Comparison of ENCODE assay signal across 7 mouse cellular contexts in genomic region chr5:114738707-114739241, GRCm38 (mm10). TPM values are rescaled to one million over a fixed set of nuclear protein-coding genes. Genes with fewer than 3 reads are reported as not detected.
DNase-seq lines count a peak whose midpoint lies in the region; ATAC-seq and TF ChIP-seq lines count a peak whose summit lies in the region.

No protein-coding gene starts in this region.

- no peak for TF ChIP-seq CTCF in bone marrow, adult 2 months (IDR thresholded peaks at IDR 0.05; ENCODE audit: control insufficient read depth, insufficient read depth, low read length)

- H3K27ac ChIP-seq in bone marrow, adult 2 months (ENCODE audit: control insufficient read depth, insufficient read depth, low read depth, low read length, poor library complexity): no peak overlapping the region
- peak overlapping the region; percentile 51 to 70; a peak in 3 of 4 replicates for H3K27ac ChIP-seq in heart, embryonic 14.5 days (replicated peaks in 1 of 2; ENCODE audit: control insufficient read depth in 1 of 2, insufficient read depth in 1 of 2, low read depth in 2 of 2, low read length in 2 of 2)
- no peak overlapping the region for H3K27ac ChIP-seq in liver, embryonic 15.5 days (replicated peaks)

- TF ChIP-seq POLR2A in bone marrow, adult 2 months (IDR thresholded peaks at IDR 0.05; ENCODE audit: borderline replicate concordance, control insufficient read depth, low read depth, low read length): 0 out of 2 replicates have a peak, but pooled peaks have one; percentile 27

- no peak overlapping the region for H3K9ac ChIP-seq in heart, embryonic 14.5 days (ENCODE audit: low read length)
- H3K9ac ChIP-seq in liver, embryonic 15.5 days: no peak overlapping the region

- no peak overlapping the region for H3K4me3 ChIP-seq in bone marrow, adult 2 months (replicated peaks; ENCODE audit: control insufficient read depth, low read depth, low read length)
- no peak overlapping the region for H3K4me3 ChIP-seq in heart, embryonic 14.5 days (ENCODE audit: control insufficient read depth in 1 of 2, insufficient read depth in 1 of 2, low read depth in 1 of 2, low read length in 2 of 2)
- no peak overlapping the region for H3K4me3 ChIP-seq in liver, embryonic 15.5 days (replicated peaks)

- ATAC-seq in heart, embryonic 14.5 days (ENCODE audit: insufficient number of reproducible peaks, insufficient read depth, low FRiP score, low read depth): peak; percentile 22
- ATAC-seq in liver, embryonic 15.5 days (ENCODE audit: insufficient read depth): peak; percentile 51; the same call in 1 of the 2 replicates

- H3K27me3 ChIP-seq in heart, embryonic 14.5 days (ENCODE audit: control insufficient read depth, insufficient read depth, low read length): no peaks in the 10 kb centered on the region
- H3K27me3 ChIP-seq in liver, embryonic 15.5 days: no peaks in the 10 kb centered on the region

- WGBS in bone marrow, adult 2 months: 76% methylated on average over 12 of the region's 12 CpGs
- 74% methylated on average over 12 of the region's 12 CpGs for WGBS in heart, embryonic 14.5 days
- 76% methylated on average over 12 of the region's 12 CpGs for WGBS in liver, embryonic 15.5 days (ENCODE audit: insufficient replicate concordance)

- H3K4me1 ChIP-seq in bone marrow, adult 2 months (ENCODE audit: control insufficient read depth, insufficient read depth, low read length): no peaks in the 10 kb centered on the region
- H3K4me1 ChIP-seq in heart, embryonic 14.5 days (ENCODE audit: control insufficient read depth in 2 of 2, insufficient read depth in 2 of 2, low read length in 2 of 2): peaks cover 16 to 31% of the 10 kb centered on the region in 2 experiments
- peaks cover 6% of the 10 kb centered on the region; the same call in 1 of the 2 replicates for H3K4me1 ChIP-seq in liver, embryonic 15.5 days (replicated peaks)

- no peak overlapping the region for H3K4me2 ChIP-seq in heart, embryonic 14.5 days (ENCODE audit: low read length)
- H3K4me2 ChIP-seq in liver, embryonic 15.5 days: no peak overlapping the region

- H3K9me3 ChIP-seq in heart, embryonic 14.5 days (ENCODE audit: control insufficient read depth, low read length): no peaks in the 10 kb centered on the region
- no peaks in the 10 kb centered on the region for H3K9me3 ChIP-seq in liver, embryonic 15.5 days (replicated peaks)

- H3K36me3 ChIP-seq in heart, embryonic 14.5 days (ENCODE audit: control insufficient read depth, insufficient read depth, low read length): peaks cover 92% of the 10 kb centered on the region
- H3K36me3 ChIP-seq in liver, embryonic 15.5 days (replicated peaks): peaks cover 94% of the 10 kb centered on the region

- DNase-seq in cerebellum, postnatal 10 days: peak; percentile 70 to 73
- no peak for DNase-seq in ovary, adult 18-20 months (ENCODE audit: low spot score)
- no peak for DNase-seq in frontal cortex, postnatal 36 days (ENCODE audit: low spot score in 2 of 2)
- no peak for DNase-seq in thymus, postnatal 0 days (ENCODE audit: low spot score)

RNA-seq across cellular contexts. Expression of gene Tchp, which starts 31.2 kb away (rescaled TPM):
- polyA plus RNA-seq in bone marrow, adult 2 months (2011; ENCODE audit: insufficient read depth, insufficient read length, low replicate concordance, missing spikeins): 15.5 and 23.5 TPM in 2 replicates
- polyA plus RNA-seq in heart, embryonic 14.5 days (2014; fragmentation: Nextera tagmentation; extraction: Ambion mirVana): 6.8 and 8.0 TPM in 2 replicates
- polyA plus RNA-seq in liver, embryonic 15.5 days (2015; fragmentation: Nextera tagmentation; extraction: Ambion mirVana): 2.9 and 3.2 TPM in 2 replicates
- 9.8 and 10.8 TPM in 2 replicates for polyA plus RNA-seq in thymus, postnatal 0 days (2015; fragmentation: Nextera tagmentation; extraction: Ambion mirVana)

RNA-seq across cellular contexts. Expression of gene Ankrd13a, which starts 35.7 kb away (rescaled TPM):
- polyA plus RNA-seq in bone marrow, adult 2 months (2011; ENCODE audit: insufficient read depth, insufficient read length, low replicate concordance, missing spikeins): 60.5 and 99.2 TPM in 2 replicates
- 41.2 and 42.3 TPM in 2 replicates for polyA plus RNA-seq in heart, embryonic 14.5 days (2014; fragmentation: Nextera tagmentation; extraction: Ambion mirVana)
- polyA plus RNA-seq in liver, embryonic 15.5 days (2015; fragmentation: Nextera tagmentation; extraction: Ambion mirVana): 41.0 and 42.8 TPM in 2 replicates
- 80.3 and 86.3 TPM in 2 replicates for polyA plus RNA-seq in thymus, postnatal 0 days (2015; fragmentation: Nextera tagmentation; extraction: Ambion mirVana)

RNA-seq across cellular contexts. Expression of gene Git2, which starts 36.5 kb away (rescaled TPM):
- polyA plus RNA-seq in bone marrow, adult 2 months (2011; ENCODE audit: insufficient read depth, insufficient read length, low replicate concordance, missing spikeins): 33.6 and 52.4 TPM in 2 replicates
- 32.6 TPM in 2 replicates for polyA plus RNA-seq in heart, embryonic 14.5 days (2014; fragmentation: Nextera tagmentation; extraction: Ambion mirVana)
- 16.3 and 16.5 TPM in 2 replicates for polyA plus RNA-seq in liver, embryonic 15.5 days (2015; fragmentation: Nextera tagmentation; extraction: Ambion mirVana)
- 72.3 and 75.1 TPM in 2 replicates for polyA plus RNA-seq in thymus, postnatal 0 days (2015; fragmentation: Nextera tagmentation; extraction: Ambion mirVana)

RNA-seq across cellular contexts. Expression of gene Gltp, which starts 48.0 kb away (rescaled TPM):
- polyA plus RNA-seq in bone marrow, adult 2 months (2011; ENCODE audit: insufficient read depth, insufficient read length, low replicate concordance, missing spikeins): 28.3 and 33.5 TPM in 2 replicates
- 39.1 and 40.6 TPM in 2 replicates for polyA plus RNA-seq in heart, embryonic 14.5 days (2014; fragmentation: Nextera tagmentation; extraction: Ambion mirVana)
- 36.2 and 36.8 TPM in 2 replicates for polyA plus RNA-seq in liver, embryonic 15.5 days (2015; fragmentation: Nextera tagmentation; extraction: Ambion mirVana)
- polyA plus RNA-seq in thymus, postnatal 0 days (2015; fragmentation: Nextera tagmentation; extraction: Ambion mirVana): 134 and 147 TPM in 2 replicates

Comparison
In these comparisons a context has a peak if more than half of its experiments do, and no peak if none do; other contexts are left out.
1. H3K27ac ChIP-seq: peak in heart, embryonic 14.5 days (2 of 2); none in bone marrow, adult 2 months (single experiment) and liver, embryonic 15.5 days (single experiment).
2. DNase-seq: peak in cerebellum, postnatal 10 days (2 of 2); none in ovary, adult 18-20 months (single experiment), frontal cortex, postnatal 36 days (0 of 2) and thymus, postnatal 0 days (single experiment).